Mouse (Mus musculus) mature B cell (primary cell): ENCODE results near the gene Gm17364.
"Not testable (repeated sequence)": the region's sequence is repeated elsewhere in the genome, so short reads cannot be mapped to it uniquely, and the experiment has no call there.

Experiments used
- in situ Hi-C: fragments of 300-500 bp; cut with MboI; formaldehyde crosslinking; loops from 2 replicates; pipeline ENCODE4 v1.14.3; 2019

Gene Gm17364

GRCm38 (mm10) chr13:41251667-41252066 lies 22.1 kb downstream of the Gm17364 start:
- in situ Hi-C loops: no loop called here

- in situ Hi-C loops: not testable (repeated sequence)
These were observed 22.5 kb downstream of the Gm17364 start for GRCm38 (mm10) chr13:41251232-41251631.

- in situ Hi-C loops: no loop called here
These were observed 23.3 kb downstream of the Gm17364 start for GRCm38 (mm10) chr13:41250318-41250981.

- in situ Hi-C loops: no loop called here
These were observed 24.0 kb downstream of the Gm17364 start, which contains the start of gene Smim13 for GRCm38 (mm10) chr13:41249538-41250317. Smim13 (plus strand) TSS chr13:41249844.

- in situ Hi-C loops: no loop called here
These were observed 24.8 kb downstream of the Gm17364 start for GRCm38 (mm10) chr13:41248751-41249520.

- in situ Hi-C loops: no loop called here
These were observed 29.4 kb downstream of the Gm17364 start for GRCm38 (mm10) chr13:41244306-41244830.

- in situ Hi-C loops: no loop called here
These were observed 32.2 kb downstream of the Gm17364 start for GRCm38 (mm10) chr13:41241557-41241956.

- in situ Hi-C loops: no loop called here
These were observed 35.0 kb downstream of the Gm17364 start for GRCm38 (mm10) chr13:41238805-41239130.

- in situ Hi-C loops: no loop called here
These were observed 35.6 kb downstream of the Gm17364 start for GRCm38 (mm10) chr13:41238035-41238804.

- in situ Hi-C loops: no loop called here
These were observed 37.7 kb downstream of the Gm17364 start for GRCm38 (mm10) chr13:41235845-41236741.

GRCm38 (mm10) chr13:41235181-41235580 lies 38.6 kb downstream of the Gm17364 start:
- in situ Hi-C loops: no loop called here

- in situ Hi-C loops: no loop called here
These were observed 40.5 kb downstream of the Gm17364 start for GRCm38 (mm10) chr13:41233241-41233640.

- in situ Hi-C loops: no loop called here
These were observed 41.6 kb downstream of the Gm17364 start for GRCm38 (mm10) chr13:41232209-41232608.

GRCm38 (mm10) chr13:41231389-41231983 lies 42.3 kb downstream of the Gm17364 start:
- in situ Hi-C loops: no loop called here

- in situ Hi-C loops: no loop called here
These were observed 43.5 kb downstream of the Gm17364 start for GRCm38 (mm10) chr13:41230256-41230655.

GRCm38 (mm10) chr13:41228060-41228459 lies 45.7 kb downstream of the Gm17364 start:
- in situ Hi-C loops: no loop called here

GRCm38 (mm10) chr13:41226513-41226912 lies 47.3 kb downstream of the Gm17364 start:
- in situ Hi-C loops: no loop called here
